8 mouse cellular contexts compared by ENCODE assay signal in genomic region chr9:122805053-122805844, GRCm38 (mm10). TPM values are rescaled to one million over a fixed set of nuclear protein-coding genes. Genes with fewer than 3 reads are reported as not detected.
DNase-seq lines count a peak whose midpoint lies in the region; ATAC-seq and TF ChIP-seq lines count a peak whose summit lies in the region.

Tcaim (plus strand) TSS chr9:122805539.

- TF ChIP-seq POLR2A in heart, adult 2 months (IDR thresholded peaks at IDR 0.05; ENCODE audit: insufficient read depth, low read depth, low read length): peak; percentile 82

- peak; percentile 98 for ATAC-seq in embryonic facial prominence, embryonic 14.5 days (ENCODE audit: low read depth)
- ATAC-seq in limb, embryonic 13.5 days (ENCODE audit: low FRiP score, low read depth): peak; percentile 99
- peak; percentile 98 for ATAC-seq in midbrain, embryonic 16.5 days

- intact Hi-C loops in heart, adult 2 months (cut with DNase I): loop anchor here (1.0 to 5.0 kb wide), 2 partner anchors 47 to 216 kb away; partner anchors contain the start of gene Tmem42

- no peaks in the 10 kb centered on the region for H3K27me3 ChIP-seq in embryonic facial prominence, embryonic 14.5 days (replicated peaks; ENCODE audit: control insufficient read depth, insufficient read depth, low read length)
- H3K27me3 ChIP-seq in heart, adult 2 months (ENCODE audit: control insufficient read depth, insufficient read depth, low read length): no peaks in the 10 kb centered on the region
- H3K27me3 ChIP-seq in limb, embryonic 13.5 days: no peaks in the 10 kb centered on the region
- H3K27me3 ChIP-seq in midbrain, embryonic 16.5 days (ENCODE audit: control insufficient read depth, insufficient read depth, low read depth, low read length): no peaks in the 10 kb centered on the region

- H3K4me3 ChIP-seq in embryonic facial prominence, embryonic 14.5 days (ENCODE audit: low read depth, low read length): peak within 1 kb of the TSS; percentile 67
- peak within 1 kb of the TSS; percentile 82 for H3K4me3 ChIP-seq in heart, adult 2 months
- peak within 1 kb of the TSS; percentile 60 for H3K4me3 ChIP-seq in limb, embryonic 13.5 days
- H3K4me3 ChIP-seq in midbrain, embryonic 16.5 days (ENCODE audit: low read depth, low read length): peak within 1 kb of the TSS; percentile 64

- H3K9ac ChIP-seq in embryonic facial prominence, embryonic 14.5 days (ENCODE audit: low read depth, low read length): peak within 1 kb of the TSS; percentile 86
- peak within 1 kb of the TSS; percentile 82 for H3K9ac ChIP-seq in heart, adult 2 months (ENCODE audit: low read depth, low read length)
- peak within 1 kb of the TSS; percentile 77 for H3K9ac ChIP-seq in limb, embryonic 13.5 days
- H3K9ac ChIP-seq in midbrain, embryonic 16.5 days (ENCODE audit: low read depth, low read length): peak within 1 kb of the TSS; percentile 93

- peak within 1 kb of the TSS; percentile 85 for H3K27ac ChIP-seq in embryonic facial prominence, embryonic 14.5 days (replicated peaks; ENCODE audit: low read depth, low read length)
- H3K27ac ChIP-seq in heart, adult 2 months: peak within 1 kb of the TSS; percentile 95
- H3K27ac ChIP-seq in limb, embryonic 13.5 days: peak within 1 kb of the TSS; percentile 84
- H3K27ac ChIP-seq in midbrain, embryonic 16.5 days (ENCODE audit: low read length): peak within 1 kb of the TSS; percentile 93

- TF ChIP-seq EP300 in heart, adult 2 months (IDR thresholded peaks at IDR 0.05; ENCODE audit: insufficient read depth, low read depth, low read length): peak; percentile 36; the same call in 1 of the 2 replicates

- DNase-seq in 3134 (ENCODE audit: extremely low read depth, insufficient read length, low spot score): peak; percentile 95
- DNase-seq in adrenal gland, postnatal 4 days (ENCODE audit: low spot score in 2 of 2): peak; percentile 68 to 83
- peak; percentile 96 for DNase-seq in embryonic facial prominence, embryonic 14.5 days (ENCODE audit: low spot score)
- DNase-seq in heart, adult 2 months: peak; percentile 92 to 94
- DNase-seq in kidney, adult 8-10 months: peak; percentile 90 to 93
- DNase-seq in spleen, postnatal 10 days (ENCODE audit: low spot score in 2 of 2): peak; percentile 76 to 89

- peak within 1 kb of the TSS; percentile 88 for H3K4me2 ChIP-seq in embryonic facial prominence, embryonic 14.5 days (ENCODE audit: low read depth, low read length)
- peak within 1 kb of the TSS; percentile 91 for H3K4me2 ChIP-seq in limb, embryonic 13.5 days (replicated peaks)
- H3K4me2 ChIP-seq in midbrain, embryonic 16.5 days (ENCODE audit: low read length): peak within 1 kb of the TSS; percentile 91

- 8% methylated on average over 39 of the region's 42 CpGs for WGBS in embryonic facial prominence, embryonic 14.5 days
- 3% methylated on average over 42 of the region's 42 CpGs for WGBS in heart, adult 2 months
- 7% methylated on average over 42 of the region's 42 CpGs for WGBS in limb, embryonic 13.5 days
- 8% methylated on average over 40 of the region's 42 CpGs for WGBS in midbrain, embryonic 16.5 days

- H3K79me2 ChIP-seq in heart, adult 2 months (replicated peaks; ENCODE audit: control insufficient read depth, insufficient read depth, low read length): no peaks in the 10 kb centered on the region

- TF ChIP-seq CTCF in heart, adult 2 months (IDR thresholded peaks at IDR 0.05): no peak

- H3K4me1 ChIP-seq in embryonic facial prominence, embryonic 14.5 days (ENCODE audit: control insufficient read depth, insufficient read depth, low read length): peaks cover 6% of the 10 kb centered on the region; the same call in 1 of the 2 replicates
- peaks cover 6% of the 10 kb centered on the region for H3K4me1 ChIP-seq in heart, adult 2 months (ENCODE audit: control insufficient read depth, insufficient read depth, low read length)
- H3K4me1 ChIP-seq in limb, embryonic 13.5 days: peaks cover 10% of the 10 kb centered on the region
- H3K4me1 ChIP-seq in midbrain, embryonic 16.5 days (ENCODE audit: control insufficient read depth, insufficient read depth, low read length): peaks cover 9% of the 10 kb centered on the region

- no peaks in the 10 kb centered on the region for H3K9me3 ChIP-seq in embryonic facial prominence, embryonic 14.5 days (ENCODE audit: control insufficient read depth, low read length)
- H3K9me3 ChIP-seq in limb, embryonic 13.5 days: no peaks in the 10 kb centered on the region
- no peaks in the 10 kb centered on the region for H3K9me3 ChIP-seq in midbrain, embryonic 16.5 days (replicated peaks; ENCODE audit: control insufficient read depth, low read length, poor library complexity, severe bottlenecking)

- H3K36me3 ChIP-seq in embryonic facial prominence, embryonic 14.5 days (ENCODE audit: control insufficient read depth, insufficient read depth, low read length): peaks cover 9% of the 10 kb centered on the region; the same call in 1 of the 2 replicates
- H3K36me3 ChIP-seq in heart, adult 2 months (ENCODE audit: control insufficient read depth, insufficient read depth, low read length): peaks cover 21% of the 10 kb centered on the region
- peaks cover 5% of the 10 kb centered on the region for H3K36me3 ChIP-seq in limb, embryonic 13.5 days
- H3K36me3 ChIP-seq in midbrain, embryonic 16.5 days (ENCODE audit: control insufficient read depth, insufficient read depth, low read length): no peaks in the 10 kb centered on the region

RNA-seq across cellular contexts. Expression of gene Tcaim, which starts in this region (rescaled TPM):
- 10 to 100 TPM; 18.6 to 18.8 TPM for total RNA-seq in adrenal gland, postnatal 4 days (2021)
- 6.1 and 7.2 TPM in 2 replicates for polyA plus RNA-seq in embryonic facial prominence, embryonic 14.5 days (2014; fragmentation: Nextera tagmentation; extraction: Ambion mirVana)
- total RNA-seq in heart, adult 2 months (2021): 10 to 100 TPM; 46.9 to 56.5 TPM
- polyA plus RNA-seq in heart, adult 2 months (2012; rRNA removed): 20.4 and 33.4 TPM in 2 replicates
- 8.4 TPM in 2 replicates for polyA plus RNA-seq in limb, embryonic 13.5 days (2015; fragmentation: Nextera tagmentation; extraction: Ambion mirVana)
- polyA plus RNA-seq in midbrain, embryonic 16.5 days (2015; fragmentation: Nextera tagmentation; extraction: Ambion mirVana): 9.3 and 9.9 TPM in 2 replicates

Comparison
In these comparisons a context has a peak if more than half of its experiments do, and no peak if none do; other contexts are left out.
1. Peak in every context shown above with its lines: DNase-seq, ATAC-seq, H3K4me3 ChIP-seq and H3K27ac ChIP-seq.